Mouse (Mus musculus) embryonic facial prominence, embryonic 15.5 days (tissue): Measurements from ENCODE around the gene Enpp1. TPM values are rescaled to one million over a fixed set of nuclear protein-coding genes. Genes with fewer than 3 reads are reported as not detected.

Experiments
- ATAC-seq: fragments of 200-750 bp; cut with Nextera tagmentation; 2 replicates; pipeline ENCODE4 v1.8.0; 2017; ENCODE audit warnings: low read depth, moderate TSS enrichment; ENCODE audit not compliant: insufficient number of reproducible peaks, low FRiP score, low TSS enrichment
- H3K27ac ChIP-seq: fragments of 300-500 bp; sonication (generic); replicated peaks from 2 replicates; pipeline ENCODE4 v1.5.1; 2015; ENCODE audit warnings: mild to moderate bottlenecking, inconsistent platforms
- H3K27me3 ChIP-seq: fragments of 300-500 bp; sonication (generic); 2 replicates; pipeline ENCODE4 v1.6.1; 2015; ENCODE audit warnings: inconsistent platforms
- H3K36me3 ChIP-seq: fragments of 300-500 bp; sonication (generic); 2 replicates; pipeline ENCODE4 v1.6.1; 2015; ENCODE audit warnings: mild to moderate bottlenecking, inconsistent platforms
- H3K4me1 ChIP-seq: fragments of 300-500 bp; sonication (generic); 2 replicates; pipeline ENCODE4 v1.6.1; 2015; ENCODE audit warnings: inconsistent platforms
- H3K4me2 ChIP-seq: fragments of 300-500 bp; sonication (generic); replicated peaks from 2 replicates; pipeline ENCODE4 v1.6.1; 2015; ENCODE audit warnings: mild to moderate bottlenecking, inconsistent platforms
- H3K4me3 ChIP-seq: fragments of 300-500 bp; sonication (generic); replicated peaks from 2 replicates; pipeline ENCODE4 v1.5.1; 2015; ENCODE audit warnings: mild to moderate bottlenecking, inconsistent platforms
- H3K9ac ChIP-seq: fragments of 300-500 bp; sonication (generic); 2 replicates; pipeline ENCODE4 v1.6.1; 2015; ENCODE audit warnings: inconsistent platforms
- H3K9me3 ChIP-seq: fragments of 300-500 bp; sonication (generic); replicated peaks from 2 replicates; pipeline ENCODE4 v1.6.1; 2016; ENCODE audit warnings: inconsistent platforms
- WGBS: fragments of 180-500 bp; shearing (Covaris S2); methylation state at CpG from one replicate; pipeline ENCODE4 v1.1.7; 2015; 5-methylcytosine and 5-hydroxymethylcytosine counted together
- polyA plus RNA-seq: library from polyadenylated mRNA; unstranded; fragments of >200 nt; fragmentation: Nextera tagmentation; extraction: Ambion mirVana; gene quantifications from 2 replicates; pipeline ENCODE4 v1.2.1, GENCODE M21; 2015

Gene Enpp1
- polyA plus RNA-seq: 7.5 and 7.8 TPM in 2 replicates

GRCm38 (mm10) chr10:24711480-24712366, at the start of gene Enpp1:
Enpp1 (minus strand) TSS chr10:24712159.
- peaks cover 9% of the 10 kb centered on the region; the same call in 1 of the 2 replicates for H3K27me3 ChIP-seq
- WGBS: under 1% methylated on average over 77 of the region's 79 CpGs
- H3K4me2 ChIP-seq: peak within 1 kb of the TSS; percentile 97
- H3K4me1 ChIP-seq: 0 out of 2 replicates have a peak, but pooled peaks cover 10% of the 10 kb centered on the region
- peak; percentile 75 for ATAC-seq
- H3K27ac ChIP-seq: no peak within 1 kb of the TSS
- peak within 1 kb of the TSS; percentile 66 for H3K4me3 ChIP-seq
- H3K36me3 ChIP-seq: no peaks in the 10 kb centered on the region
- peak within 1 kb of the TSS; percentile 51 for H3K9ac ChIP-seq
- no peaks in the 10 kb centered on the region for H3K9me3 ChIP-seq

DNA sequence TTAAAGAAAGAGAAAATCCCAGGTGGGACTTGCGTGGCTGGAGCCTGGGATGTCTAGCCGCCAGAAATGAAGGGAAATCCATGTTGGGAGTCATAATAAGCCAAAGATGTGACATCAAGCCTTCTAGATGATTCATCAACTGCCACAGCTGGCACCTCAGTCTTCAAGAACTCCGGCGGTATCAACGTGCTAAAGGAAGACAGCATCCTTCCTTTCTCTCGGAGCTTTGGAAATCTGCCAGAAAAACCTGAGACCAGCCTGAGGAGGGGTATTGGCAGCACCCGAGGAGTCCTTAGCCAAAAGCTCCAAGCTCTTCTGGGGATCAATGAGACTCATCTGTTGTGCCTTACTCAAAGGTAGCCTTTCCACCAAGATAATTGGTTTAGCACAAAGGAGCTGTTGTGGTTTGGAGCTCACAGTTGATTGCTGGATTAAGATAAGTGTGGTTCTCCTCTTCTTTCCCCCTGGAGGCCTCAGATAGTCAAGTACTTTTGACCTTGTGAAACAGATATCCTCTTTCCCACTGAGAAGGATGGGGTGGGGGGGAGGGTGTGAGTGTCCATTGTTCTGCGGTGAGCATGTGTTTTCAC, 46.5 kb upstream of the Enpp1 start:
- Histone ChIP-seq H3K9me3 (no peaks in the 10 kb centered on the region), H3K9ac (no peak overlapping the region), H3K4me1 (no peaks in the 10 kb centered on the region), H3K27me3 (no peaks in the 10 kb centered on the region), H3K36me3 (no peaks in the 10 kb centered on the region), H3K4me2 (no peak overlapping the region), H3K27ac (no peak overlapping the region), H3K4me3 (no peak overlapping the region)
- 0 out of 2 replicates have a peak, but pooled peaks have one; percentile 19 for ATAC-seq
- 30% methylated on average over 8 of the region's 8 CpGs for WGBS

DNA sequence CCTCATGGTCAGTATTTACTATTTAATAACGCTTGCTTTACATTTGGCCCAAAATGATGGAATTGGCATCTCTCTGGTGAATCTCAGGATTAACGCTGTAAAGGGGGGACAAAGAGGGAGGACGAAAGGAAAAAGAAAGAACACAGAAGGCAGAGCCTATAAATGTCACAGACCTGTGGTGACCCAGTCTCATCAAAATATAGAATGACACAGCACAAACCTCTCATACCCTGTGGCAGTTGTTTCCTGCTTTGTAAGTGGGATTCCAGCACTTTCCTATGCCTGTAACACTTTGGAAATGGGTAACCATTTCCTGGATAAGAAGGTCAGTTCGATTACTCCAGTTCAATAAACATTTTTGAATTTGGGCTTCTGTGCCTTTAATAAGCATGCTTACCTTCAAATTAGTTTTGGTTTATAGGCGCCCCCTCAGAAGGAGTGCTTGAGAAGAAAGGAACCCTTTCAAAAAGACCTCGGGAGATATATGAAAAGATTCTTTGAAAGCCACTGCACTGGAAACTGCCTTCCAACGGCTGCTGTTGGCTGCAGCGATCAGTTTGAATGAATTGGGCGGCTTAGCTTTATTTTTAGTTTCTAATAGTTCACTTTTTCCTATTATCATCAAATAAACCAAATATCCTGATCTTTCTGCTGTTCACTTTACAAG, 43.0 kb upstream of the Enpp1 start:
- no peak for ATAC-seq
- no peaks in the 10 kb centered on the region for H3K4me1 ChIP-seq
- peak overlapping the region; percentile 31 for H3K4me2 ChIP-seq
- peak overlapping the region; percentile 39 for H3K27ac ChIP-seq
- peak overlapping the region; percentile 30; the same call in 1 of the 2 replicates for H3K4me3 ChIP-seq
- WGBS: 48% methylated on average over 9 of the region's 9 CpGs
- no peak overlapping the region for H3K9ac ChIP-seq
- no peaks in the 10 kb centered on the region for H3K36me3 ChIP-seq
- H3K9me3 ChIP-seq: no peaks in the 10 kb centered on the region
- H3K27me3 ChIP-seq: no peaks in the 10 kb centered on the region

DNA sequence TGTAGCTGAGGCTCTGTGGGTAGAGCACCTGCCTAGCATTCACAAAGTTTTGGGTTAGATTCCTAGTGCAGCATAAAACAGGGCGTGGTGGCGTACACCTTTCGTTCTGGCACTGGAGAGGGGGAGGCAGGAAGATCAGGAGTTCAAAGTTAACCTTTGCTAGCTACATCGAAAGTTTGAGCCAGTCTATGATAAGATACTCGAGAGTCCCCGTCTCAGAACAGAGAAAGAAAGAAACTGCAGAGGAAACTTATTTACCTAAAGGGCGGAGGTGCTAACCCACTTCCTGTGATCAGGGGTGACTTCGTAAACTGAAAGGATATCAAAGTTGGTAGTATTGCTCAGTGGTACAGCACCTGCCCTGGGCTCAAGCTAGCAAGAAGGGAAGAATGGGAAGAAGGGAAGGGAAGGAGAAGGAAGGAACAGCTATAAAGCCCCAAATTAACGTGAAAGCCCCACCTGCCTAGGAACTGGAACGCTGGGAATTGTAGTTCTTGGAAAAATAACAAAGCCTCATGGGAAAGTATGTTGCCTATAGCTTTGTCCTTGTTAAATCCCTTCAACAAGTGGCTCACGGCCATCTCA, 42.4 kb upstream of the Enpp1 start:
- H3K27ac ChIP-seq: peak overlapping the region; percentile 39; the same call in 1 of the 2 replicates
- H3K36me3 ChIP-seq: no peaks in the 10 kb centered on the region
- no peaks in the 10 kb centered on the region for H3K9me3 ChIP-seq
- H3K4me1 ChIP-seq: no peaks in the 10 kb centered on the region
- no peaks in the 10 kb centered on the region for H3K27me3 ChIP-seq
- peak overlapping the region; percentile 30 for H3K4me3 ChIP-seq
- ATAC-seq: no peak
- 50% methylated on average over 11 of the region's 11 CpGs for WGBS
- H3K9ac ChIP-seq: no peak overlapping the region
- H3K4me2 ChIP-seq: peak overlapping the region; percentile 31

GRCm38 (mm10) chr10:24753536-24754250, 41.7 kb upstream of the Enpp1 start:
- peak overlapping the region; percentile 31; the same call in 1 of the 2 replicates for H3K4me2 ChIP-seq
- H3K27ac ChIP-seq: no peak overlapping the region
- no peak overlapping the region for H3K9ac ChIP-seq
- no peaks in the 10 kb centered on the region for H3K9me3 ChIP-seq
- no peak for ATAC-seq
- H3K36me3 ChIP-seq: no peaks in the 10 kb centered on the region
- H3K4me1 ChIP-seq: no peaks in the 10 kb centered on the region
- whole genome bisulfite sequencing: 63% methylated on average over 16 of the region's 16 CpGs
- peak overlapping the region; percentile 30 for H3K4me3 ChIP-seq
- no peaks in the 10 kb centered on the region for H3K27me3 ChIP-seq

DNA sequence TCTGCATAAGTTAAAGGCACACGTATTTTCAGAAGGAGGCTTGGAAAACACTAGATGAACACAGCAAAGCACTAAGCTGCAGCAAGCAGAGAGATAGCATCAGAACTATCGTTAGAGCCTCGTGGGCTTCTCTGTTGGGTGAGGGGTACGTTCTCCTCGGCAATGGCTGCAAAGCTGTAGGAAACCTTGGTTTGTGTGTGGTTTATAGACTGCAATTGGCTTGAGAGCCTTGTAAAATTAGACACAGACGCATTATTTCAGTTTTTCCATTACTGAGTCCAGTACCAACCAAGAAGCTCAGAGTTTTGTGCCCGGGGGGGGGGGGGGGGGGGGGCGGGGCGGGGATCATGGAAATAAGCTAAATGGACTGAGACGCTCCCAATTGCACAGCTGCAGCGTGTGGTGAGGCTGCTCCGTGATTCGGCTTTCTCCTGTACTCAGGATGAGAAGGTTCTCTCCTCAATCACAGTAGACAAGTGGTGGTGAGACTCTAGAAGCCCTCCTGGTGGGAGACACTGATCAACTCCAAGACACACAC, 31.1 kb upstream of the Enpp1 start:
- Histone ChIP-seq H3K4me1 (peaks cover 10% of the 10 kb centered on the region; the same call in 1 of the 2 replicates), H3K36me3 (no peaks in the 10 kb centered on the region), H3K9ac (no peak overlapping the region), H3K9me3 (no peaks in the 10 kb centered on the region), H3K4me3 (no peak overlapping the region), H3K27me3 (no peaks in the 10 kb centered on the region), H3K4me2 (peak overlapping the region; percentile 19; the same call in 1 of the 2 replicates), H3K27ac (peak overlapping the region; percentile 77; the same call in 1 of the 2 replicates)
- WGBS: 44% methylated on average over 13 of the region's 13 CpGs
- peak; percentile 57; the same call in 1 of the 2 replicates for ATAC-seq

GRCm38 (mm10) chr10:24741229-24742198, 29.6 kb upstream of the Enpp1 start:
- H3K27ac ChIP-seq: no peak overlapping the region
- H3K4me2 ChIP-seq: no peak overlapping the region
- H3K9ac ChIP-seq: no peak overlapping the region
- peaks cover 13% of the 10 kb centered on the region; the same call in 1 of the 2 replicates for H3K4me1 ChIP-seq
- 67% methylated on average over 7 of the region's 7 CpGs for WGBS
- no peak overlapping the region for H3K4me3 ChIP-seq
- H3K27me3 ChIP-seq: no peaks in the 10 kb centered on the region
- no peaks in the 10 kb centered on the region for H3K9me3 ChIP-seq
- H3K36me3 ChIP-seq: no peaks in the 10 kb centered on the region
- ATAC-seq: no peak

GRCm38 (mm10) chr10:24739171-24739570, 27.2 kb upstream of the Enpp1 start:
- ATAC-seq: no peak
- peaks cover 13% of the 10 kb centered on the region; the same call in 1 of the 2 replicates for H3K4me1 ChIP-seq
- no peaks in the 10 kb centered on the region for H3K9me3 ChIP-seq
- no peaks in the 10 kb centered on the region for H3K36me3 ChIP-seq
- no peak overlapping the region for H3K27ac ChIP-seq
- no peaks in the 10 kb centered on the region for H3K27me3 ChIP-seq
- no peak overlapping the region for H3K4me2 ChIP-seq
- 69% methylated on average over 2 of the region's 2 CpGs for WGBS
- no peak overlapping the region for H3K9ac ChIP-seq
- no peak overlapping the region for H3K4me3 ChIP-seq

GRCm38 (mm10) chr10:24738456-24738855, 26.5 kb upstream of the Enpp1 start:
- Histone ChIP-seq H3K4me3 (no peak overlapping the region), H3K9ac (no peak overlapping the region), H3K36me3 (no peaks in the 10 kb centered on the region), H3K9me3 (no peaks in the 10 kb centered on the region), H3K4me2 (no peak overlapping the region), H3K27me3 (no peaks in the 10 kb centered on the region), H3K27ac (no peak overlapping the region), H3K4me1 (peaks cover 12% of the 10 kb centered on the region; the same call in 1 of the 2 replicates)
- 44% methylated on average over 2 of the region's 2 CpGs for WGBS
- no peak for ATAC-seq
